Mouse (Mus musculus): ENCODE measurements around the gene Slc6a20b.
"Not testable (repeated sequence)": the region's sequence is repeated elsewhere in the genome, so short reads cannot be mapped to it uniquely, and the experiment has no call there.

Gene Slc6a20b

DNA sequence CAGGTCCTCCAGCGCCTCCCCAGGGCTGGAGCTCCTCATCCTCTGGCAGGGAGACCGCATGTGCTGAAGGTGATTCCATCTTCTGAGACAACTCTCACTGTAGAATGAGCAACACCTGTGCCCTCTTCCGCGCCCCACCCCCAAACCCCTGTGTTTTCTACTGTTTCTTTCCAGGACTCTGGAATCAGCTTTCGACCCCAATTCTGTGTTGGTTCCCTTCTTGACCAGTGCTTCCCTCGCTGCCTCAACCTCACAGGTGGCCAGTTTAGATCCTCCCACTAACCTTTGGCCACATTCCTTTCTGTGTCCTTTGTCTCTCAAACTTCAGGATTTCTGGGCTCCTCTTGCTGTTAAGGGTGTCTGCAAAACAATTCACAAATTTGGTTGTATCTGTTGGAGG is at the start of gene Slc6a20b:
TSS of gene Slc6a20b (minus strand) at position 285 of the 400 bp plus-strand sequence.
- peak in 1 of 2 experiments; percentile 33 for DNase-seq

DNA sequence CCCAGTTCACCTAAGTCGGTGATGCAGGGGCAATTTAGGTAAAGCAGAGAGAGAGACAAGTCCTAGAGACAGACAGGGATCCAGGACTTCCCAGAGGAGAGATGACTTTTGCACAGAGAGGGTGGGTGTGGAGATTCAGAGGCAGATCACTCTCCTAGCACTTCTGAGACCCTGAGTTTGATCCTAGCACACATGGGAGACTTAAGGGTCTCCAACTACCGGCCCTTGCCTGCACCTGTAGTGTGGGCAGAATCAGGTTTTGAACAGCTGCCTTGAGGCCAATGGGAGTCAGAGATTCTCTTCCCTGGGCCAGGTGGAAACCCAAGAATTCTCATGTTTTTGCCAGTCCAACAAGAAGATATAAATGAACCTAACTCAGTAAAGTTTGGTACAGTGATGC is 46.8 kb upstream of the Slc6a20b start:
- no peak for DNase-seq

DNA sequence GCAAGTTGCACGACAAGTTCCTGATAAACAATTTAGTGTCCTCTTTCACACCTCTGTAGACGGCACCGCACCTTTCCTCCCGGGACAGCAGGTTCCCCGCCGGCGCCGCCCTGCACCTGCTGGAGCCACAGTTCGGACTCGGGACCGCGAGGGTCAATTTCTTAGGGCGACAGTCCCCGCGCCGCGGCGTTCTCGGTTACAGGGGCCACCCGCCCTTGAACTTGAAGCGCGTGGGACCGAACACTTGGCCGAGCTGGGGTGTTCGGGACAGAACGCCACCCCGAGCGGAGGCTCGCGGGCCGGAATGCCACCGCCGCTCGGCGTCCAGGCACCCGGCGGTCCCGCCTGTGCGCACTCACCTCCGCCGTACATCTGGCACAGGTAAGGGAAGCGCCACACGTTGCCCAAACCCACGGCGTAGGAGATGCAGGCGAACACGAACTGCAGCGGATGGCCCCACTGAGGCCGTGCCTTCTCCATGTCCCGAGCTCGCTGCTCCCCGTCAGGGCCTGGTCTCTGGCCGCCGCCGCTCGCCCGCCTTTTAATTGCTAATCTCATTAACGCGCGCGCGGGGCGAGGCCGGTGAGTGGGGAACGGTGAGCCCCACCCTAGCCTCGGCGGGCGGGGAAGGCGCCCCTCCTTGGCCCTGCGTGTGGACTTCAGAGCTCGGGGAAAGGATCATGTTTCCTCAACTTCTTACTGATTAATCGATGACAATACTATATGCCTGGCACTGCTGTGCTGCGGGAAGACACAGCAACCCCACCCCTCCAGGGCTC is 46.2 kb upstream of the Slc6a20b start, which contains the start of the genes Ccr9 and Slc6a20a:
TSS of gene Ccr9 (plus strand) at position 113 of the 779 bp plus-strand sequence.
TSS of gene Slc6a20a (minus strand) at position 559 of the 779 bp plus-strand sequence.
- peak; percentile 61 to 74 for DNase-seq

DNA sequence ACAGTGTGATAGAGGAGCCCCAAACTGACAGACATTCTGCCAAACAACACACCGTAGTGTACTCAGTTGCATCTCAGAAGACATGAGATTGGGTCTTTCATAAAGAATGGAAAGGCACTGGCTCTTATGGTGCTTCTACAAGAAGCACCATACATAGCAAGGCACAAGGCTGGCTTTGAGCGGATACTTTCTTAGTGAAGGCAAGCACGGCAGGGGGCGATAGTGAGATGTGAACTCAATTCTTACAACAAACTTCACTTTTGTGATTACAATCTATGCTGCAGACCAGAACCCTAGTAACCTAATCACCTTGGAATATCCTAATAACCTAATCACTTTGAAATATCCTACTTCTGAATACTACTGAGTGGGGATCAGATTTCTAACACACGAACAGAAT is 33.3 kb upstream of the Slc6a20b start:
- DNase-seq, result peak; percentile 73 to 75

DNA sequence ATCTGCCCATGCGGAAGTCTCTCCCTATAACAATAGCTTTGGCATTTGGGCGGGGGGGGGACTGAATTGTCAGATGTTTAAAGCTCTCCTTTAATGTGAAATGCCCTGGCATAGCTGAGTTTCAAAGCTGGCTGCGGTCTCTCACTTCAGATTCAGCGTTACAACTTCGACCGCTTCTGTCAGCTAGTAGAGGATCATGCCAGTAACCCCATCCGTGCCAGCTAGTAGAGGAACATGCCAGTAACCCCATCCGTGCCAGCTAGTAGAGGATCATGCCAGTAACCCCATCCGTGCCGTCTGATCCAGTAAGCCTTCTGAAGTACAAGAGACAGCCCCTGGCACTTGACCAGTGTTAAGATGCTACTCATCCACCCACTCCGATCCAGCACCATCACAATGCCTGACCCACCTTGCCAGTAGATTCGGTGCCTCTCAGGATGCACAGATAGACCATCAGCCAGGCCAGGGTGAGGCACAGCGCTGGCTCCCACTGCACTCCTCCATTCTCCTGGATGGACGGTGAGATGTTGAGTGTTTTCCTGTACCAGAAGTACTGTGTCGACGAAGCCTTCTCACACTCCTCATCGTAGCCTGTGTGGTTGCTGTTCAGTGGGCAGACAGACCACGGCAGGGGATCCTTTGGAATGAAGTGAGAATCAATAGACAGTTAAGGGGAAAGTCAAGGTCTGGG is 27.8 kb upstream of the Slc6a20b start:
- not testable (repeated sequence) for DNase-seq

DNA sequence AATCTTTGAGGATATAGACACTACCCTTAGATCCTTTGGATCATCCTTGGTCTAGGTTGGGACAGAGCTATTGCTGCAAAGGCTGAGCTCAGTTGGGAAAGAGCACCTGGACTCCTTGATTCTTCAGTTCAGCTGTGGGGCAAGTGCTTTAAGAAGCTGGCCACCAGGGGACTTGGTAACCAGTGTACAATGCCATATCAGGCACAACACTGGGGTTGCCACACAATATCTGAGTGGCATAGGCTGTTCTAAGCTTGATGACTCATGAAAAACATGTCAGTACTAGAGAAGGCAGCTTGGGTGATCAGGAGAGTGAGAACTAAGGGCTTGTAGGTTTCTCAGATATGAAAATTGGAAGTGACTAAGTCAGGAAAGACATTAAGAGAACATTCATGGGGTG is 26.6 kb upstream of the Slc6a20b start:
- DNase-seq, result no peak

DNA sequence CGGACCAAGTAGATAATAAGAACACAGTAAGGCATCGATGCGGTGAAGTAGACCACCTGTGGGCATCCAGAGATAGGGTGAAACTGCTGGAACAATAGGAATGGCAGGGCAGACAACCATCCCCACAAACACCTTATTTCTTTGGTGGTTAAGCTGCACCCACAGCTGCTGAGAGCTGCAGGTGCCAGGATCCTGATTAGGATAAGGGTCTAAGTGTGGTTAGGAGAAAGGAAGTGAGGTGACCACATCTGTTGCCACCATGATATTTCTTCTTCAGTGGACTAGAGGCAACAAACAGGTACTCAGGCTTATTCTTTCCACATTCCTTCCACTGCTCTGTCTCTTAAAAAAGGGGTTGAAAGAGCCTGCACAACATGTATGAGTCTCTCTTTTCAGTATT is 25.1 kb upstream of the Slc6a20b start:
- no peak for DNase-seq

DNA sequence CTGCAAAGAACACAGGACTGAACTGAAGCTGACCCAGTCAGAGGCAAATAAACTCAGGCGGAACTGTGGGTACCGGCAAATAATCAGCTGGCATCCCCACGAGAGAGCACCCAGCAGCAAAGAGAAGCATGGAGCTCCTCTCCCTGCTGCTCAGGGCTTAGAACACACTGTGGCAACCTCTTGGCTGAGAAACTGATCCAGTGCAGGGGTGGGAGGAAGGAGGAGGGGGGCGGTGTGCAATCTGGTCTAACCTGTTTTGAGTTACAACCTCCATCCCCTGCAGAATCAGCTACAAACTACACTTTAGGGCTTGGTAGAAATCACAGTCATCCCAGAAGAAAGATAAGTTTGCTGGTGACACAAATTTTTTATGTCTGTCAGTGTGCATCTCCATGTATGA is 19.0 kb upstream of the Slc6a20b start:
- peak in 1 of 2 experiments; percentile 13 for DNase-seq

DNA sequence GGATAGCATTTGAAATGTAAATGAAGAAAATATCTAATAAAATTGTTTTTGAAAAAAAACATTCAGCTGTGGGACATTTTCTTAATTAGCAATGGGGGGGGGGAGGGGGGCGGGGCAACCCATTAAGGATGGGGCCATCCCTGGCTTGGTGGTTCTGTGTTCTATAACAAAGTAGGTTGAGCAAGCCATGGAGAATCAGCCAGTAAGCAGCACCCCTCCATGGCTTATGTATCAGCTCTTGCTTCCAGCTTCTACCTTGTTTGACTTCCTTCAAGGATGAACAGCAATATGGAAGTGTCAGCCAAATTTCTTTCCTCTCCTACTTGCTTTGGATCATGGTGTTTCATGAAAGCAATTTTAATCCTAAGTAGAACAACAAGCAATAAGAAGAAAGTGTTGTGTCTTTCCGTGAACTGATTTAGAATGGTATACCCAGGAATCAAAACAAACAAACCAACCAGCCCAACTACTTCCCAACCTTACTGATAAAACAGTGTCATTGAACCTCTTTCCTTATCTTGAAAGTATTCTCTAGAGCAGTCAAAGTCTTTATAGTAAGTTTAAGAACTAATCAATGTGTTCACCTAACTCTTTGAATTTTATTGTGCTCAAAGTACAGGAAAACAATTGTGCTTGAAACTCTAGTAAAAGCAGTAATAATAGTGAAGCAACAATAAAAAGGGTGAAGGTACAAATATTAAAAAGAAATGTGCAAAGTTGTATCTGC is 17.6 kb upstream of the Slc6a20b start:
- no peak for DNase-seq

DNA sequence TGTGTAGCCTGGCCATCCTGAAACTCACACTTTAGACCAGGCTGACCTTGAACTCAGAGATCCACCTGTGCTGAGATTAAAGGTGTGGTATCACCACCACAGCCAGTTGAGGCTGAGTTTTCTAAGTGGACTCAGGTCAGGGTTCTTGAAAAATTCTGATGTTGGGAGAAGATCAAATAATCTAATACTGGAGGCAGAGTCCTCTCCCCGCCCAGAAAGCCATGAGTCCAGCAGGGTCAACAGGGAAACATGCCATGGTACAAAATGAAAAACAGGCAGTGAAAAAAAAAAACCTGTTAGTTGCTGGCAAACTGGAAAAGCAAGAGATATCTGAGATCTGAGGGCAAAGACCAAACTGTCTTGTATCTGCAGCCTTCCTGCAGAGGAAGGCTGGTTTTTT is 7.7 kb upstream of the Slc6a20b start:
- no peak for DNase-seq

DNA sequence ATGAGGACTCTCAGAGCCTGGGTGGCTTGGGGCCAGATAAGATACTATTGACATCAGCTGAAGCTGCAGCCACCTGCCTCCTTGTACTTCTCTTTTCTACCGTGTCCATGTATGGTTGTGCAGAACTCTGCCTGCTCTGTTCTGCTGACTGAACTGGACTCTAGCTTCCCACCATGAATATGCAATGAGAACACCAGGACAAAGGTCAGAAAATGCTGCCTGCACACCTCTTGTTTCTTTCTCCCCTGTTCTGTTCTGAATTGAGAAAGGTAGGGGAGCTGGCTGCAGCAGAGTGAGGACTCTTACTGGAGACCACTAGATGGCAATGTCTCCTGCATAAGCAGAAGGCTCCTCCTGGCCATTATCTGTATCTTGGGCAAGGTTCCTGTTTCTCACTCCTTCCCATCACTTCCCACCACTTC is 6.3 kb upstream of the Slc6a20b start:
- peak; percentile 37 to 59 for DNase-seq

DNA sequence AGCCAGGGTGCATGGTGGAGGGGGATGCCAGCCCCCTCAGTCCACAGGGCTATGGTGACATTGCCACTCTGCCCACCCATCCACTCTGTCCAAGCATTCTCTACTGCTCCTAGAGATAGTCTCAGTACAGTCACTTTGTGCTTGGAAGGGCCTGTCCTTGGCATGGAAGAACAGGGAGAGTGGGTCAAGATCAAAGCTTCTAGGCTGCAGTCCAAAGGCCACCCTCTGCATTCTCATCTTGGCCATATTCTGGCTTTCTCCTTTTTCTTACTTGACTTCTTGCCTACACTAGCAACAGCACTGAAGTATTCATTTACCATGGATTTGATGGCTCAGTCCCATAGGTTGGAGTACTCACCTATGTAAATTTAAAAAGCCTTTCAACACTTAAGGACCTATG is 5.9 kb upstream of the Slc6a20b start:
- DNase-seq, result no peak

DNA sequence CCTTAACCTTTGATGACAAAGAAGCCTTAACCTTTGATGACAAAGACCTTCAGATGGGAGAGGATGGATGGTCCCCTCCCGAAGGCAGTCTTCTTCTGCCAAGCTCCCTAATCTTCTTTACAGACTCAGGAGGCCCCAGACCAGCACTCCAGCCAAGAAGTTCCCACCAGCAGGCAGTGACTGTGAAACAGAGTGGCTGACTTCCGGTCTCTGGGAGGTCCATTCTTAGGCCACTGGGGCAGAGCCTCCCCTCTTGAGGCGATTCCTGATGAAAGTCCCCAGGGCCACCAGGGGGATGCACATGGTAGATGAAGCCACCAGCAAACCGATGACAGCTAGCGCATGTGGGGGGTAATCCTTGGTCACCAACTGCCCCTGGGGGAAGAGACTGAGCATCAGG is 4.4 kb upstream of the Slc6a20b start:
- no peak for DNase-seq

DNA sequence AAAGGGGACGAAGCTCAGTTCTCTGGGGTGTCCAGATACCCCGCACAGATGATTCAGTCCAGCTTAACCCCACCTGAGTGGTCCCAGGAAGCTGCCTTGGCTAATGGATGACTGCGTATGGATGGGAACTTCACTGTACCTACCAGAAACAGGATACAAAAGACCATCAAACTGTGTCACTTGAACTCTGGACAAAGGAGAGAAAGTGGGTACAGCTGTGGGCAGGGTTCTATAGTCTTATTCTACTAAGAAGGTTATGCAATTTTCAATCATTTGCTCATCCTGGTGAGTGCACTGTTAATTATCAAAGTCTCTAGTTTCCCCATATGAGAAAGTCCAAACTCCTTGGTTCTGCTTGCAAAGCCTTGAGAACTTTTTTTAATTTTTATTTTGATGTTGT is 628 bp upstream of the Slc6a20b start:
- no peak for DNase-seq

DNA sequence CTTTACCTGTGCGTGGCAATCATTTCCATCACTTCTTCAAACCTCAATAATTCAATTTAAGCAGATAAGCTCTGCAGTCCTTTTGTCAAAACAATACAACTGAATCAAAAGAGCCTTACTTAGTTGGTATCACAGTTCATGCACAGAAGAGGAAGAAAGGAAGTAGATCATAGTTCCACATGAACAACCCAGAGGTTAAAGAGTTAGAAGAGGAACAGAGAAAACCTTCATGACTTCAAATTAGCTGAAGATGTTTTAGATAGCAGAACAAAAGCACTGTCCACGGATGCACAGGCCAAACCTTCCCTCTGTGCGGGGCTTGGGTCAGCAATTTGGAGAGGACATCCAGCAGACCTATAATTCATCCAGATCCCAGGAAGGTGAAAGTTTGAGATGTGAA is 699 bp downstream of the Slc6a20b start:
- no peak for DNase-seq

DNA sequence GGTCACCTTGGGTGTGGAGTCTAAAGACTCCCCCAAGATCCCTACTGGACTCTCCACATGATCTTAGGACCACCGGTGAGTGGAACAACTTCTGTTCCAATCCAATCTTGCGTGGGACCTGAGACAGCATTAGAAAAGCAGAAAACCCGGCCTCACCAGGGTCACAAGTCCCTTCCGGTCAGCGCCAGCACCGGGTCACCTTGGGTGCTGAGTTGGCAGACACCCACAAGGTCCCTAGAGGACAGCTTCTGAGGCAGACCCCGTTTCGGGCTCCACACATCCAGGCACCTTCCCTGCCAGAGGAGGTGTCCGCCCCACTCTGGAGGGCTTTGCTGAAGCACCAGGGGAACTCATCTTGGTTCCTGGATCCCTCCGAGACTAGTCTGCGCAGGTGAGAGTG is 6.5 kb downstream of the Slc6a20b start:
- peak in 1 of 2 experiments; percentile 18 for DNase-seq

DNA sequence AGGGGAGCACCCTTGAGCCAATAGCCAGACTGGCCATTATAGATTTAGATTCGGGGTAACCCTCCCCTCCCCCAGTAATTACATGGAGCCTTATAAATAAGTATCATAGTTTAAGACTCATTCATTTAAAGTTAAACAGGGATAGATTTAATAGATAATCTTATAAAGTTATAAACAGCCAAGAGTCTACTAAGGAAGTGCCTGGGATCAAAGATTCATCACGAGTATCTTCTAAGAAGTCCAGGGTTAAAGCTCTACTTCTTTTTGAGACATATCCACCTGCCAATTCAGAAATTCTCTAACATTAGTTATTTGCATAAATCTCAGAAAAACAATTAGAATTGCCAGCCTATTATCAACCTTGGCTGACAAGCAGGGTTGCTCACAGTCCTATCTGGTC is 7.6 kb downstream of the Slc6a20b start:
- no peak for DNase-seq

DNA sequence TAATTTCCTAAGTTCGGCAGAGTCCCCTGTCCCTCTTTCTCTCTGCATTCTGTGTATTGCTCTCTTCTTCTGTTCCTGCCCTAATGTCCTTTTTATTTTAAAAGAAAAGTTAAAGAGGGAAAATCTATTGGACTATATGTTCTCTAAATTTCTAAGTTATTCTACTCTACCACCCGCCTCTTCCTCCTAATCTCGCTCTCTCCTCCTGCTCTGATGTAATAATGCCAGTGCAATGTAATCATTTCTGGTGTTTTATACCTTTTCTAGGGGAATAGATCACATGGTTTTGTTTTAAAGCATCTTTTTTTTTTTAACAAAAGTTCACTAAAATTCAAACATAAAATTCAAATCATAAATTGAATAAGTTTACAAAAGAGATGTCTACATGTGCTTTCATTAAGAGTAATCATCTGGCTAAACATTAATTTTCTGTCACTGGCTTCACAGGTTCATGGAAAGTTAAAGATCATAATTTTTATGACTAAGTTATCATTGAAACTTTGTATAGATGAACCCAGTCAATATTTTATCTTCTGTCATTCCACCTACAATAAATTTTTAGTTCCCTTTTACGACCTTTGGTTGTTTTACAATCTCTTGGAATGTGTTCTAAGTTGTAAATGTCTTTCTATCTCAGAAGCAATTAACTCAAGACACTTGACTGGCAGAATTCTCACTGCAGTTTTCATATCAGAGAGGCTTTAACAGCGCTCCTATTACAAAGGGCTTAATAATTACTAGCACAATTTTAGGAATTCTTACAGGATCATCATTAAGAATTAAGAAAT is 11.9 kb downstream of the Slc6a20b start:
- DNase-seq, result no peak

DNA sequence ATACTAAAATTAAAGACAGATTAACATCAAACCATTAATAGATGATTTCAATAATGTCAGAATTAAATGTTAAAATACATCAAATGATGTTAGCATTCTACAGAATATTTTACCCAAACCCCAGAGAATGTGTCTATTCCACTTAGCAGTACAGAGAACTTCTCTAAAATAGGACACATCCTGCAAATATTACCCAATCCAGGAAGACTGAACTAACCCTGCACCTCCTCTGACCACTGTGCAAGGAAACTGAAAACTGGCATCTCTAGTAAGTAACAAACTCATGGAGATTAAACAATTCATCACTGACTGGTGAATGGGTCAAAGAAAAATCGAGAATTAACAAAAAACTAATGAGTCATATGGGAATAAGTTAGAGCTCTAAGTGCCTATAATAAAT is 30.8 kb downstream of the Slc6a20b start:
- no peak for DNase-seq

DNA sequence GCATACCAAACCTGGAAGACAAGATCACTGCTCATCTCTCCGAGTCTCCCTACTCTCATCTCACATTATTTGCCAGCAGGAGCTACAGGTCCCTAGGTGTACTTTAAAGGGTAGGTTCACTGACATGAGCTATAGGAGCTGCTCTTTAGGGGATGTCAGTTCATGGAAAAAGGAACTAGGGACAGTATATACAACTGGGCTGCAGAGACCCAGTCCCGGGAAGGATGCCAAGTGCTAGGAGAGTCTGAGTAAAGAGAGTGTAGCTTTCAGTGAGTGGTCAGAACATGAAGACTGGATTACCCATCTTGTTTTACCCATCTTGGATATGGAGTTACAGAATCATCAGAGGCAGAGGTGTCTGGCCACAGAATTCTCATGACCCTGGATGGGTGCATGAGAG is 35.0 kb downstream of the Slc6a20b start:
- DNase-seq, result no peak

DNA sequence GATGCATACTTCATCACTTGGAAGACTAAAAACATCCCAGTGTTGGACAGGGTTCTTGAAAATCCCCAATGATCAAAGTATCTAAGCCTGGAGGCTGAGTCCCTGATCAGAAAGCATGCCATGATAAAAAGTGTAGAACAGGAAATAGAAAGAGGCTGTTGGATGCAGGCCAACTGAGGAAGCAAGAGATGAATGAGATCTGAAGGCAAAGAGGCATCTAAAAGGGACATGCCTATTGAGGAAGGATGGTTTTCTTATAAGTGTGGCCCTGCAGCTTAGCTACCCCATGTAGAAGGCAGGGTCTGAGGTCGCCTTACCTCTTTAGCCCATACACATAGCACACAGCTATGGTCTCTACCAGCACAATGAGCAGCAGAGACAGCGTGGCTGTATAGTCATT is 35.5 kb downstream of the Slc6a20b start:
- no peak for DNase-seq

DNA sequence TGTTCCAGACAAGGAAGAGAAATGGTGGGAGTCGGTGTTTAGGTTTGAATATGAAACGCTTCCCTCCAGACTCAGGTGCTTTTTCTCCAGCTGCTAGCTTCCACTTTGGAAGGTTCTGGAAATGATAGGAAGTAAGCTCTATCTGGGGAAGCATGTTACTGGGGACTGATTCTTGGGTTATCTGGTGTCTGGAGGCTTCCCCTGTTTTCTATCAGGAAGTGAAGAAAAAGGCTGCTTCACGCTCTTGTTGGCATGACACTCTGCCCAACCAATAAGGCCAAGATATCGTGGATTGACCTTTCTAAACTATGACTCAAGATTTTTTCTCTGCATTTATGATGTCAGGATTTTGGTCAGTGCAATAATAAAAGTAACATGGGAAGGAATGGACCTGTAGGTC is 37.2 kb downstream of the Slc6a20b start:
- DNase-seq, result no peak
